8 mouse cellular contexts compared by ENCODE assay signal in genomic region chr11:4094378-4095170, GRCm38 (mm10). TPM values are rescaled to one million over a fixed set of nuclear protein-coding genes. Genes with fewer than 3 reads are reported as not detected.
DNase-seq lines count a peak whose midpoint lies in the region; ATAC-seq and TF ChIP-seq lines count a peak whose summit lies in the region.

No protein-coding gene starts in this region.

- H3K36me3 ChIP-seq in hindbrain, postnatal 0 days (ENCODE audit: insufficient read depth, low read length) = peaks cover 9% of the 10 kb centered on the region; the same call in 1 of the 2 replicates

- H3K4me3 ChIP-seq in hindbrain, postnatal 0 days (ENCODE audit: low read length) = peak overlapping the region; percentile 44

- H3K4me2 ChIP-seq in hindbrain, postnatal 0 days (ENCODE audit: low read depth, low read length) = peak overlapping the region; percentile 72

- H3K27me3 ChIP-seq in hindbrain, postnatal 0 days (ENCODE audit: insufficient read depth, low read length) = no peaks in the 10 kb centered on the region

- ATAC-seq in hindbrain, postnatal 0 days = no peak

- peak; percentile 84 for DNase-seq in layer of hippocampus, adult 11-12 months (ENCODE audit: low spot score)
- no peak for DNase-seq in layer of hippocampus, adult 9-10 months (ENCODE audit: low spot score)
- DNase-seq in cerebellum, postnatal 10 days = peak; percentile 76 to 83
- peak; percentile 59 to 73 for DNase-seq in frontal cortex, postnatal 25 days (ENCODE audit: low spot score in 2 of 2)
- DNase-seq in hindbrain, postnatal 0 days (ENCODE audit: low spot score) = peak; percentile 71
- DNase-seq in left cerebral cortex, postnatal 4 days = peak; percentile 57
- peak; percentile 74 for DNase-seq in mesoderm, embryonic 11.5 days (ENCODE audit: low read depth, low spot score)
- DNase-seq in right cerebral cortex, postnatal 36 days (ENCODE audit: low spot score in 2 of 2) = peak; percentile 60 to 62

- peak; percentile 86 for TF ChIP-seq CTCF in hindbrain, postnatal 0 days (IDR thresholded peaks at IDR 0.05; ENCODE audit: low read depth)

- intact Hi-C loops in left cerebral cortex, postnatal 4 days (cut with DNase I) = no loop called here

- H3K9me3 ChIP-seq in hindbrain, postnatal 0 days (ENCODE audit: low read length) = no peaks in the 10 kb centered on the region

- peak overlapping the region; percentile 62 for H3K27ac ChIP-seq in hindbrain, postnatal 0 days

- 6% methylated on average over 23 of the region's 24 CpGs for WGBS in hindbrain, postnatal 0 days

- H3K9ac ChIP-seq in hindbrain, postnatal 0 days (replicated peaks; ENCODE audit: low read length) = peak overlapping the region; percentile 37; the same call in 1 of the 2 replicates

- peaks cover 14% of the 10 kb centered on the region; the same call in 1 of the 2 replicates for H3K4me1 ChIP-seq in hindbrain, postnatal 0 days (ENCODE audit: insufficient read depth, low read length)

RNA-seq across cellular contexts. Expression of gene Mtfp1, which starts 0.7 kb away (rescaled TPM):
- 14.8 and 20.4 TPM in 2 replicates for total RNA-seq in hindbrain, postnatal 0 days (2014; rRNA removed)
- polyA plus RNA-seq in hindbrain, postnatal 0 days (2015; fragmentation: Nextera tagmentation; extraction: Ambion mirVana) = 17.7 TPM in 2 replicates
- total RNA-seq in left cerebral cortex, postnatal 4 days (2021) = 10 to 100 TPM; 15.3 to 16.3 TPM

RNA-seq across cellular contexts. Expression of gene Sec14l2, which starts 28.6 kb away (rescaled TPM):
- total RNA-seq in hindbrain, postnatal 0 days (2014; rRNA removed) = 13.4 and 13.9 TPM in 2 replicates
- polyA plus RNA-seq in hindbrain, postnatal 0 days (2015; fragmentation: Nextera tagmentation; extraction: Ambion mirVana) = 8.1 and 9.5 TPM in 2 replicates
- total RNA-seq in left cerebral cortex, postnatal 4 days (2021) = 1 to 10 TPM; 6.8 to 8.3 TPM

RNA-seq across cellular contexts. Expression of gene Sec14l3, which starts 29.9 kb away (rescaled TPM):
- total RNA-seq in hindbrain, postnatal 0 days (2014; rRNA removed) = 0.36 and 1.6 TPM in 2 replicates
- 1.7 and 1.8 TPM in 2 replicates for polyA plus RNA-seq in hindbrain, postnatal 0 days (2015; fragmentation: Nextera tagmentation; extraction: Ambion mirVana)
- 1 to 10 TPM; 2.3 to 4.5 TPM for total RNA-seq in left cerebral cortex, postnatal 4 days (2021)

RNA-seq across cellular contexts. Expression of gene Rnf215, which starts 40.4 kb away (rescaled TPM):
- total RNA-seq in hindbrain, postnatal 0 days (2014; rRNA removed) = 84.3 and 90.4 TPM in 2 replicates
- 49.7 and 51.0 TPM in 2 replicates for polyA plus RNA-seq in hindbrain, postnatal 0 days (2015; fragmentation: Nextera tagmentation; extraction: Ambion mirVana)
- total RNA-seq in left cerebral cortex, postnatal 4 days (2021) = 10 to 100 TPM; 57.0 to 58.6 TPM
